Mouse (Mus musculus): Measurements from ENCODE around the gene Cdh13.

DNA sequence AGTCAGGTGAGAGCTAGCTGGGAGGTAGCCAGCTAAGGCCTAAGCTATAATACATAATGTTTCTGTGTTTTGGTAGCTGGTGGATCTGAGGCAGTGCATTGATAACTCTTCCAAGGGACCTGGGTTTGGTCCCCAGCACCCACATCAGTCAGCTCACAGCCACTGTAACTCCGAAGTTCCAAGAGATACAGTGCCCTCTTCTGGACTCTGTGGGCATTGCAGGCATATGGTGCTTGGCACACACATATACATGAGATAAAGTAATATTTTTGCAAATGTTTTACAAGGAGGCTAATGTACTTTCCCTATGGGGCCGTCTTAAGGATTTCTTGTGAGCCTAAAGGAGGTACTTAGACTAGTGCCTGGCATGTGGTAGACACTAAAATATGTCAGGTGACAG lies 755.8 kb downstream of the Cdh13 start:
- TF ChIP-seq POLR2A (IDR thresholded peaks at IDR 0.05; ENCODE audit: insufficient read depth, low read depth, low read length) (no peak), CTCF (IDR thresholded peaks at IDR 0.05) (peak; percentile 40), EP300 (IDR thresholded peaks at IDR 0.05; ENCODE audit: insufficient read depth, low read depth, low read length) (no peak)

Measured in heart, adult 2 months (tissue).